Mouse (Mus musculus) mesoderm, embryonic 11.5 days (tissue): ENCODE measurements at regions not wholly inside any gene's neighbourhood (a gene's known extent, or its start where the extent isn't known, plus 50 kb on each side); places are given as distances from the start of the nearest gene placed in this dataset.

Source experiments
- DNase-seq: peaks from one replicate; pipeline ENCODE4 v3.0.0-alpha.2; 2012; ENCODE audit warnings: low read depth, low spot score

GRCm38 (mm10) chr11:20929426-20929825, 98.6 kb upstream of the Lgalsl start:
- no peak for DNase-seq

GRCm38 (mm10) chr11:20930045-20930444, 99.2 kb upstream of the Lgalsl start:
- DNase-seq, result no peak

GRCm38 (mm10) chr11:20930573-20930972, 99.7 kb upstream of the Lgalsl start:
- no peak for DNase-seq

GRCm38 (mm10) chr11:20934191-20935062, 103.6 kb upstream of the Lgalsl start:
- no peak for DNase-seq

GRCm38 (mm10) chr11:20935063-20935370, 104.2 kb upstream of the Lgalsl start:
- DNase-seq, result no peak

GRCm38 (mm10) chr11:20935910-20936309, 105.1 kb upstream of the Lgalsl start:
- no peak for DNase-seq

- DNase-seq, result no peak
These were observed 106.1 kb upstream of the Lgalsl start for GRCm38 (mm10) chr11:20936996-20937395.

GRCm38 (mm10) chr11:20937942-20938341, 107.1 kb upstream of the Lgalsl start:
- DNase-seq, result no peak

- no peak for DNase-seq
These were observed 108.8 kb upstream of the Lgalsl start for GRCm38 (mm10) chr11:20939644-20940043.

- peak; percentile 30 for DNase-seq
These were observed 110.7 kb upstream of the Lgalsl start for GRCm38 (mm10) chr11:20941546-20941945.

- DNase-seq, result peak; percentile 53
These were observed 124.7 kb upstream of the Lgalsl start for GRCm38 (mm10) chr11:20955561-20955960.

GRCm38 (mm10) chr11:20957766-20958165, 126.9 kb upstream of the Lgalsl start:
- no peak for DNase-seq

- DNase-seq, result peak; percentile 38
These were observed 127.4 kb upstream of the Lgalsl start for GRCm38 (mm10) chr11:20958233-20958632.

GRCm38 (mm10) chr11:20960066-20960465, 129.2 kb upstream of the Lgalsl start:
- no peak for DNase-seq

GRCm38 (mm10) chr11:20960750-20961149, 129.9 kb upstream of the Lgalsl start:
- DNase-seq, result no peak

GRCm38 (mm10) chr11:20961626-20962025, 129.5 kb upstream of the Peli1 start:
- no peak for DNase-seq

GRCm38 (mm10) chr11:20965575-20966239, 125.4 kb upstream of the Peli1 start:
- DNase-seq, result no peak

- no peak for DNase-seq
These were observed 123.6 kb upstream of the Peli1 start for GRCm38 (mm10) chr11:20967321-20967984.

GRCm38 (mm10) chr11:20968341-20968740, 122.8 kb upstream of the Peli1 start:
- no peak for DNase-seq

- no peak for DNase-seq
These were observed 118.0 kb upstream of the Peli1 start for GRCm38 (mm10) chr11:20973141-20973540.

GRCm38 (mm10) chr11:20981588-20981987, 109.5 kb upstream of the Peli1 start:
- no peak for DNase-seq

- DNase-seq, result no peak
These were observed 109.1 kb upstream of the Peli1 start for GRCm38 (mm10) chr11:20982010-20982409.

- DNase-seq, result no peak
These were observed 108.6 kb upstream of the Peli1 start for GRCm38 (mm10) chr11:20982500-20982899.
